Mouse (Mus musculus) brain, embryonic 18.5 days (tissue): ENCODE measurements around the gene Mtss1l.
"Not testable (repeated sequence)": the region's sequence is repeated elsewhere in the genome, so short reads cannot be mapped to it uniquely, and the experiment has no call there.

ENCODE experiments used
- DNase-seq: peaks from one replicate; pipeline ENCODE4 v3.0.0-alpha.2; 2012; ENCODE audit warnings: low read depth, low spot score

Gene Mtss1l

GRCm38 (mm10) chr8:110776335-110776734 lies 55.1 kb downstream of the Mtss1l start:
- no peak for DNase-seq

- no peak for DNase-seq
These were observed 58.8 kb downstream of the Mtss1l start for GRCm38 (mm10) chr8:110779924-110780718.

- DNase-seq, result no peak
These were observed 64.1 kb downstream of the Mtss1l start for GRCm38 (mm10) chr8:110785366-110785765.

- not testable (repeated sequence) for DNase-seq
These were observed 65.2 kb downstream of the Mtss1l start for GRCm38 (mm10) chr8:110786501-110786900.

- DNase-seq, result no peak
These were observed 65.7 kb downstream of the Mtss1l start for GRCm38 (mm10) chr8:110786934-110787333.

GRCm38 (mm10) chr8:110787411-110787954 lies 66.2 kb downstream of the Mtss1l start:
- DNase-seq, result no peak

GRCm38 (mm10) chr8:110788981-110789380 lies 67.7 kb downstream of the Mtss1l start:
- no peak for DNase-seq

GRCm38 (mm10) chr8:110789571-110789970 lies 68.3 kb downstream of the Mtss1l start:
- no peak for DNase-seq

- DNase-seq, result no peak
These were observed 69.0 kb downstream of the Mtss1l start for GRCm38 (mm10) chr8:110790270-110790669.
